Mouse (Mus musculus) heart, postnatal 0 days (tissue): Measurements from ENCODE around the gene Aes.

Source experiments
- CTCF ChIP-seq: IDR thresholded peaks from 2 replicates; pipeline ENCODE4 v1.5.1; 2016; ENCODE audit warnings: antibody characterized with exemption, control low read depth, low read depth
- EP300 ChIP-seq: IDR thresholded peaks from 2 replicates; pipeline ENCODE4 v1.6.1; 2016; ENCODE audit warnings: antibody characterized with exemption, low read depth

DNA sequence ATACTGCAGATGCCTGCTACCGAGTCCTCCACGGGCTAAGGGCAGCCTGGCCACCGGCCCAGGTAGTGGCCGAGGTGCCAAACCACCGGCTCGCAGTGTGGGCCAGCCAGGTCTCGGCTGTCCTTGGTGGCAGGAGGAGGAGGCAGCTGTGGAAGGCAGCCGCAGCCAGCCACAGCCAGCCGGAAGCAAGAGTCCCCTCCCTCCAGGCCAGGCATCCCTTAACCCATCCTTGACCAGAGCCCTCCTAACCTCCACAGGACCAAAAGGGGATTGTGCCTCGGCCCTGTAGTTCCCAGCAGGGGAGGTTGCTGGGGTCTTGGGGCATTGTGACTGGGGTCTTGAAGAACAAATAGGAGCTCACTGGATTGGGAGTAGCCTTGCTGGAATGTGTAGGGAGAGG is 4.9 kb downstream of the Aes start:
- no peak for TF ChIP-seq EP300
- TF ChIP-seq CTCF, result no peak
